Mouse (Mus musculus) limb, embryonic 12.5 days (tissue): Measurements from ENCODE around the gene 2310079G19Rik. TPM values are rescaled to one million over a fixed set of nuclear protein-coding genes. Genes with fewer than 3 reads are reported as not detected.

Experiments
- ATAC-seq: fragments of 200-750 bp; cut with Nextera tagmentation; 2 replicates; pipeline ENCODE4 v1.8.0; 2017; ENCODE audit warnings: low read depth, moderate TSS enrichment; ENCODE audit not compliant: insufficient number of reproducible peaks, insufficient read depth, low FRiP score, low TSS enrichment
- H3K27ac ChIP-seq: fragments of 300-500 bp; sonication (generic); 2 replicates; pipeline ENCODE4 v1.5.1; 2016; ENCODE audit warnings: mild to moderate bottlenecking, moderate library complexity
- H3K27me3 ChIP-seq: fragments of 300-500 bp; sonication (generic); 2 replicates; pipeline ENCODE4 v1.6.1; 2016; ENCODE audit warnings: mild to moderate bottlenecking, moderate library complexity
- H3K36me3 ChIP-seq: fragments of 300-500 bp; sonication (generic); 2 replicates; pipeline ENCODE4 v1.6.1; 2016; ENCODE audit warnings: mild to moderate bottlenecking, moderate library complexity
- H3K4me1 ChIP-seq: fragments of 300-500 bp; sonication (generic); replicated peaks from 2 replicates; pipeline ENCODE4 v1.6.1; 2016
- H3K4me2 ChIP-seq: fragments of 300-500 bp; sonication (generic); 2 replicates; pipeline ENCODE4 v1.6.1; 2016; ENCODE audit warnings: mild to moderate bottlenecking, moderate library complexity
- H3K4me3 ChIP-seq: fragments of 300-500 bp; sonication (generic); replicated peaks from 2 replicates; pipeline ENCODE4 v1.5.1; 2016; ENCODE audit warnings: mild to moderate bottlenecking
- H3K9ac ChIP-seq: fragments of 300-500 bp; sonication (generic); replicated peaks from 2 replicates; pipeline ENCODE4 v1.6.1; 2016; ENCODE audit warnings: mild to moderate bottlenecking, moderate library complexity
- H3K9me3 ChIP-seq: fragments of 300-500 bp; sonication (generic); 2 replicates; pipeline ENCODE4 v1.6.1; 2016; ENCODE audit warnings: mild to moderate bottlenecking, moderate library complexity
- WGBS: fragments of 180-500 bp; shearing (Covaris S2); methylation state at CpG from one replicate; pipeline ENCODE4 v1.1.7; 2016; 5-methylcytosine and 5-hydroxymethylcytosine counted together
- polyA plus RNA-seq: library from polyadenylated mRNA; unstranded; fragments of >200 nt; fragmentation: Nextera tagmentation; extraction: Ambion mirVana; gene quantifications from 2 replicates; pipeline ENCODE4 v1.2.1, GENCODE M21; 2016

Gene 2310079G19Rik
- polyA plus RNA-seq, result not detected in 2 replicates

DNA sequence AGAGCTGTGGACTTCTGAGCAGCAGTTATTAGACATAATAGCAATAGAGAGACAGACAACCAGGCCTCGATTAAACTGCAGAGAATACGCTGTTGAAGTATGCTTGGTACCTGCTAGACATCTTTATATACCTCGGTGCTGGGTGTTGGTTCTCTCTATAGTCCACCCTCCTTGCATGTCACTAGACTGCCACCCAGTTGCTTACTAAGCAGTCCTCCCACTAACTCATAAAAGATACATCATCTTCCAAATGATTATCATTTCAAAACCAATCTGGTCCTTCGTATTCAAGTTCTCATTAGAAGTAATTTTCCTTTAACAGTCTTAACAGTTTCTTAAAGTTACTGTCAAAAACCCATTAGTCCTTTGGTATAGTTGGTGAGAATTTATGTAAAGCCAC lies at the start of gene 2310079G19Rik:
2310079G19Rik (minus strand) TSS at position 101 of the 400 bp plus-strand sequence.
- Histone ChIP-seq H3K4me2 (no peak within 1 kb of the TSS), H3K9ac (no peak within 1 kb of the TSS), H3K36me3 (no peaks in the 10 kb centered on the region), H3K27me3 (no peaks in the 10 kb centered on the region), H3K4me3 (no peak within 1 kb of the TSS), H3K27ac (no peak within 1 kb of the TSS), H3K9me3 (no peaks in the 10 kb centered on the region), H3K4me1 (no peaks in the 10 kb centered on the region)
- ATAC-seq, result no peak
- 95% methylated on average over 4 of the region's 4 CpGs for WGBS

- Histone ChIP-seq H3K9ac (no peak within 1 kb of the TSS), H3K9me3 (no peaks in the 10 kb centered on the region), H3K36me3 (no peaks in the 10 kb centered on the region), H3K27ac (no peak within 1 kb of the TSS), H3K4me1 (no peaks in the 10 kb centered on the region), H3K4me2 (no peak within 1 kb of the TSS), H3K4me3 (no peak within 1 kb of the TSS), H3K27me3 (no peaks in the 10 kb centered on the region)
- WGBS, result 84% methylated on average over 4 of the region's 4 CpGs
- no peak for ATAC-seq
These were observed 44.1 kb upstream of the 2310079G19Rik start, which contains the start of gene Krtap27-1 for GRCm38 (mm10) chr16:88671571-88671970. TSS of gene Krtap27-1 (minus strand) at chr16:88671671.

GRCm38 (mm10) chr16:88657426-88657825 lies 30.0 kb upstream of the 2310079G19Rik start:
- Histone ChIP-seq H3K4me3 (no peak overlapping the region), H3K4me2 (no peak overlapping the region), H3K36me3 (no peaks in the 10 kb centered on the region), H3K9ac (no peak overlapping the region), H3K9me3 (no peaks in the 10 kb centered on the region), H3K27ac (no peak overlapping the region), H3K27me3 (no peaks in the 10 kb centered on the region), H3K4me1 (no peaks in the 10 kb centered on the region)
- WGBS, result 45% methylated on average over 1 of the region's 1 CpGs
- no peak for ATAC-seq

GRCm38 (mm10) chr16:88651952-88652351 lies 24.5 kb upstream of the 2310079G19Rik start:
- no peak overlapping the region for H3K4me2 ChIP-seq
- no peak overlapping the region for H3K9ac ChIP-seq
- H3K27me3 ChIP-seq, result no peaks in the 10 kb centered on the region
- H3K27ac ChIP-seq, result no peak overlapping the region
- H3K4me3 ChIP-seq, result no peak overlapping the region
- ATAC-seq, result no peak
- no peaks in the 10 kb centered on the region for H3K36me3 ChIP-seq
- 77% methylated on average over 2 of the region's 2 CpGs for WGBS
- no peaks in the 10 kb centered on the region for H3K9me3 ChIP-seq
- no peaks in the 10 kb centered on the region for H3K4me1 ChIP-seq

- Histone ChIP-seq H3K27ac (no peak overlapping the region), H3K4me1 (no peaks in the 10 kb centered on the region), H3K36me3 (no peaks in the 10 kb centered on the region), H3K9ac (no peak overlapping the region), H3K4me3 (no peak overlapping the region), H3K4me2 (no peak overlapping the region), H3K9me3 (no peaks in the 10 kb centered on the region), H3K27me3 (no peaks in the 10 kb centered on the region)
- WGBS, result 66% methylated on average over 1 of the region's 1 CpGs
- no peak for ATAC-seq
These were observed 23.6 kb upstream of the 2310079G19Rik start for GRCm38 (mm10) chr16:88651082-88651481.

GRCm38 (mm10) chr16:88647358-88647846 lies 19.9 kb upstream of the 2310079G19Rik start, which contains the start of gene Krtap26-1:
TSS of gene Krtap26-1 (minus strand) at chr16:88647796.
- no peaks in the 10 kb centered on the region for H3K27me3 ChIP-seq
- no peaks in the 10 kb centered on the region for H3K4me1 ChIP-seq
- H3K27ac ChIP-seq, result no peak within 1 kb of the TSS
- no peak within 1 kb of the TSS for H3K4me3 ChIP-seq
- H3K4me2 ChIP-seq, result no peak within 1 kb of the TSS
- ATAC-seq, result no peak
- no peaks in the 10 kb centered on the region for H3K36me3 ChIP-seq
- H3K9me3 ChIP-seq, result no peaks in the 10 kb centered on the region
- H3K9ac ChIP-seq, result no peak within 1 kb of the TSS
- 85% methylated on average over 10 of the region's 10 CpGs for WGBS

DNA sequence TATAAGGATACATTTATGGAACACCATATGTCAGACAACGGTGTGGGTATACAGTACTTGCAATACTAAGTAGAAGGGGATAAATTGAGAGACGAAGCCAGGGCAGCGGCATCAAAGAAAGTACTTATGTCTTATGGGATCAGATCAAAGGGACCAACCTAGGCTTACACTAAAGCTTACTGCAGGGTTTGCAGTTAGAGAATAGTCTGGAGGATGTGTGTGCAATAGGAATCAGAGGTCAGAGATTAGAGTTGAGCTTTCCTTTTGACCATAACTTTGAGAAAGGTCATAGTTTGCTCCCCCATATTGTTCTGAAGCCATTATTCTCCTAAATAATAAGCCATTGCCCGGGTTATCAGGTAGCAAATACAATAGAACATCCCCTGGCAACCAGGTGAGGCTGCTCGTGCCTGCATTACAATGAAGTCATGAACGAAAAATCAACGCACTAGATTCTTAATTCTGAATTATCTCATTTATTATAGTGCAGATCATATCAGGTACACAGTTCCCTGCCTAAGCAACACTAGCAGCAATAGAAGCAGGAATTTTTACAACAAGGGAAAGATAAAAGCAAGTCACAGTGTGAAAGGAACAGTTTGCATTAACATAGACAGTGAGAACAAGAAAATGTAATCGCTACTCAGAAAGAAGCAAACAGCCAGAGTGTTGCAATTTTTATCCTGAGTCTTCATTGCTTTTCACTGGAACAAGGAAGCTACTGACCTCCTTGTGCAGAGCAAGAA lies 19.1 kb upstream of the 2310079G19Rik start:
- Histone ChIP-seq H3K4me1 (no peaks in the 10 kb centered on the region), H3K4me3 (no peak overlapping the region)

GRCm38 (mm10) chr16:88640053-88640452 lies 12.6 kb upstream of the 2310079G19Rik start:
- no peak for ATAC-seq
- no peaks in the 10 kb centered on the region for H3K9me3 ChIP-seq
- H3K4me3 ChIP-seq, result no peak overlapping the region
- H3K9ac ChIP-seq, result no peak overlapping the region
- no peaks in the 10 kb centered on the region for H3K27me3 ChIP-seq
- no peaks in the 10 kb centered on the region for H3K4me1 ChIP-seq
- H3K36me3 ChIP-seq, result no peaks in the 10 kb centered on the region
- H3K4me2 ChIP-seq, result no peak overlapping the region
- H3K27ac ChIP-seq, result no peak overlapping the region
- WGBS, result 84% methylated on average over 3 of the region's 3 CpGs

More for the DNA sequence above, 19.1 kb upstream of the 2310079G19Rik start:
- no peak for ATAC-seq
- Histone ChIP-seq H3K9ac (no peak overlapping the region), H3K4me2 (no peak overlapping the region), H3K9me3 (no peaks in the 10 kb centered on the region), H3K36me3 (no peaks in the 10 kb centered on the region), H3K27ac (no peak overlapping the region), H3K27me3 (no peaks in the 10 kb centered on the region)
- WGBS, result 78% methylated on average over 8 of the region's 8 CpGs

DNA sequence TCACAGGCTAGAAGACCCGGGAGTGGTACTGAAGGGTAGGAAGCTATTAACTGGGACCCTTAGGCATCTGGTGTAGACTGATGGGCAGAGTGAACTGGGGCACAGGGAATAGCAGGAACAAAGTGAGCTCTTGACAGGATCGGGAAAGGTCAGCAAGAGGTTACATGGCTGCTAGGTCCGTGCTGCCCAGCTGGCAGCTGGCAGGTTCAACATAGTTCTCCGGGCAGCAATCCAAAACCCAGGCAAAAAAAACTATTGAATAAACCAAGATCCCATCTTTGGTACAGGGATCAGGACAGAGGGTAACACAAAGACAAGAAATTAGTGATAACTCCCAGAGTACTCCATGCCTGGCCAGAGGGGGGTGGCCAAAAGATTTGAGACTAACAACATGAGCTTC lies 7.7 kb upstream of the 2310079G19Rik start:
- ATAC-seq, result no peak
- H3K4me3 ChIP-seq, result no peak overlapping the region
- no peak overlapping the region for H3K27ac ChIP-seq
- H3K9me3 ChIP-seq, result no peaks in the 10 kb centered on the region
- WGBS, result 31% methylated on average over 4 of the region's 4 CpGs
- H3K9ac ChIP-seq, result no peak overlapping the region
- H3K4me2 ChIP-seq, result no peak overlapping the region
- H3K27me3 ChIP-seq, result no peaks in the 10 kb centered on the region
- H3K4me1 ChIP-seq, result no peaks in the 10 kb centered on the region
- no peaks in the 10 kb centered on the region for H3K36me3 ChIP-seq

GRCm38 (mm10) chr16:88631474-88631873 lies 4.0 kb upstream of the 2310079G19Rik start:
- no peak overlapping the region for H3K9ac ChIP-seq
- 78% methylated on average over 4 of the region's 4 CpGs for WGBS
- no peaks in the 10 kb centered on the region for H3K9me3 ChIP-seq
- no peak overlapping the region for H3K4me2 ChIP-seq
- no peak overlapping the region for H3K27ac ChIP-seq
- ATAC-seq, result no peak
- no peaks in the 10 kb centered on the region for H3K4me1 ChIP-seq
- H3K27me3 ChIP-seq, result no peaks in the 10 kb centered on the region
- no peaks in the 10 kb centered on the region for H3K36me3 ChIP-seq
- no peak overlapping the region for H3K4me3 ChIP-seq

- Histone ChIP-seq H3K27ac (no peak overlapping the region), H3K4me2 (no peak overlapping the region), H3K4me1 (peaks cover 4% of the 10 kb centered on the region; the same call in 1 of the 2 replicates), H3K9me3 (no peaks in the 10 kb centered on the region), H3K9ac (no peak overlapping the region), H3K36me3 (no peaks in the 10 kb centered on the region), H3K4me3 (no peak overlapping the region), H3K27me3 (no peaks in the 10 kb centered on the region)
- ATAC-seq, result no peak
- 83% methylated on average over 4 of the region's 4 CpGs for WGBS
These were observed 14.8 kb downstream of the 2310079G19Rik start for GRCm38 (mm10) chr16:88612712-88613111.
